Mouse (Mus musculus) limb, embryonic 14.5 days (tissue): Measurements from ENCODE around the gene Fam163b. TPM values are rescaled to one million over a fixed set of nuclear protein-coding genes. Genes with fewer than 3 reads are reported as not detected.

Source experiments
- ATAC-seq: fragments of 200-750 bp; cut with Nextera tagmentation; 2 replicates; pipeline ENCODE4 v1.8.0; 2017; ENCODE audit warnings: low read depth, moderate number of reproducible peaks, moderate TSS enrichment; ENCODE audit not compliant: low FRiP score
- DNase-seq: peaks from one replicate; pipeline ENCODE4 v3.0.0-alpha.2; 2015; ENCODE audit warnings: low spot score
- H3K27ac ChIP-seq: fragments of 300-500 bp; sonication (generic); replicated peaks from 2 replicates; pipeline ENCODE4 v1.5.1; 2014; ENCODE audit warnings: low read depth, mild to moderate bottlenecking, low read length, moderate library complexity, mixed read lengths
- H3K27me3 ChIP-seq: fragments of 300-500 bp; sonication (generic); 2 replicates; pipeline ENCODE4 v1.6.1; 2014; ENCODE audit warnings: low read length, mixed read lengths; ENCODE audit not compliant: control insufficient read depth, insufficient read depth
- H3K36me3 ChIP-seq: fragments of 300-500 bp; sonication (generic); 2 replicates; pipeline ENCODE4 v1.6.1; 2014; ENCODE audit warnings: mild to moderate bottlenecking, low read length, moderate library complexity, mixed read lengths; ENCODE audit not compliant: control insufficient read depth, insufficient read depth
- H3K4me1 ChIP-seq: fragments of 300-500 bp; sonication (generic); 2 replicates; pipeline ENCODE4 v1.6.1; 2014; ENCODE audit warnings: antibody characterized with exemption, low read length, mixed read lengths; ENCODE audit not compliant: control insufficient read depth, insufficient read depth
- H3K4me2 ChIP-seq: fragments of 300-500 bp; sonication (generic); replicated peaks from 2 replicates; pipeline ENCODE4 v1.6.1; 2014; ENCODE audit warnings: low read depth, mild to moderate bottlenecking, low read length, moderate library complexity; ENCODE audit not compliant: severe bottlenecking
- H3K4me3 ChIP-seq: fragments of 300-500 bp; sonication (generic); replicated peaks from 2 replicates; pipeline ENCODE4 v1.5.1; 2014; ENCODE audit warnings: low read length
- H3K9ac ChIP-seq: fragments of 300-500 bp; sonication (generic); 2 replicates; pipeline ENCODE4 v1.6.1; 2014; ENCODE audit warnings: mild to moderate bottlenecking, low read depth, low read length, moderate library complexity; ENCODE audit not compliant: severe bottlenecking
- H3K9me3 ChIP-seq: fragments of 300-500 bp; sonication (generic); 2 replicates; pipeline ENCODE4 v1.6.1; 2016; ENCODE audit warnings: low read length; ENCODE audit not compliant: control insufficient read depth
- POLR2A ChIP-seq: fragments of 200-500 bp; IDR thresholded peaks from 2 replicates; pipeline ENCODE4 v1.8.0; 2012; ENCODE audit warnings: inconsistent platforms, mild to moderate bottlenecking, moderate library complexity, borderline replicate concordance; ENCODE audit not compliant: insufficient read depth, insufficient read length; ENCODE audit errors: extremely low read depth
- WGBS: fragments of 180-500 bp; shearing (Covaris S2); extraction: QIAGEN DNeasy Blood & Tissue Kit; methylation state at CpG from one replicate; pipeline ENCODE4 v1.1.7; 2014; 5-methylcytosine and 5-hydroxymethylcytosine counted together
- polyA plus RNA-seq, 2 experiments: library from polyadenylated mRNA; depleted of rRNA in 1 of 2; stranded (reverse) in 1 of 2; unstranded in 1 of 2; fragments of >200 nt; fragmentation: Nextera tagmentation in 1 of 2; extraction: Ambion mirVana in 1 of 2; gene quantifications; 2 replicates each; pipeline versions ENCODE4 v1.2.1 to v1.2.3; 2012 to 2014

Fam163b gene
- polyA plus RNA-seq, 2 experiments: 0.30 to 0.68 TPM

DNA sequence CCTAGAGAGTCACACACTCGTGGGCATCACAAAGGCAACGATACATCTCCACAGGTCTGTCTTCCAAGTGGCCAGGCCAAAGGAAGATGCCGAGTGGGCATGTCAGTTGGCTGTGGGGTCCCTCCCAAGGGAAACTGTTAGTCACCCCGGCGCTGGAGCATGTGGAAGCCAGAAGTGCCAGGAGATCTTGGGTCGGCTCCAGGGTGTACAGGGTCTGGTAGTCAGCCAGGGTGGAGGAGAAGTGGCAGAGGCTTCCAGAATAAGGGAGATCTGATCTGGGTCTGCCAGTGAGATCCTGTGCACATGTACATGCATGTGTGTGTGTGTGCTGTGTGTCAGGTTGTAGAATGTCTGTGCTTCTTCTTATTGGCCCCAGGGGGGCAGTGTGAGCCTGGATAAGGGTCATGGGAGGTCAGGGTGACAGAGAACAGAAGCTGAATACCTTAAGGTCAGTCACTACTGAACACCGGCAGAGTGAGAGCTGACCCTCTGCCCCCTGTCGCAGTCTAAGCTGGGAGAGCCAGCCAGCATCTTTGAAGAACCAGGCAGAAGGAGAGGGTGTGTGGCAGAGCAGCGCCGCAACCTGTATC, 64.5 kb downstream of the Fam163b start:
- no peak overlapping the region for H3K4me3 ChIP-seq
- H3K36me3 ChIP-seq: no peaks in the 10 kb centered on the region
- DNase-seq: no peak
- WGBS: 63% methylated on average over 10 of the region's 10 CpGs
- TF ChIP-seq POLR2A: no peak
- H3K27ac ChIP-seq: no peak overlapping the region
- no peak for ATAC-seq
- H3K27me3 ChIP-seq: no peaks in the 10 kb centered on the region
- no peaks in the 10 kb centered on the region for H3K9me3 ChIP-seq
- H3K4me1 ChIP-seq: peaks cover 57% of the 10 kb centered on the region
- H3K4me2 ChIP-seq: no peak overlapping the region
- H3K9ac ChIP-seq: no peak overlapping the region

DNA sequence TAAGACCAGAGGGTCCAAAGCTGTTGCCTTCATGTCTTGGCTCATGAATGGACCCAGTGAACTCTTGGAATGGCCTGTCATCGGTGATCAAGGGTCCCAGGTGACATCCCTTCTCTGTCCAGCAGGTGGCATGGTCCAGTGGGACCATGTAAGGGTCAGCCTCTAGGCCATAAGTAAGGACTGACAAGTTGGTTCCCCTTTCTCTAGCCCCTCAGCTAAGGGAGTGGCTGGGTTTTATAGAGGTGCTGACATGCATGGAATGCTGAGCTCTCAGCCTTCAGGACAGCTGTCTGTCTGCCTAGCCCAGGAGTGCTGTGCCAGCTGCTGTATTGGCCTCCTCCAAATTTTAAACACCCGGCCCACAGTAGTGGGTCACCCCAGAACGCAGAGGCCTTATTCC, 66.8 kb downstream of the Fam163b start:
- 34% methylated on average over 3 of the region's 3 CpGs for WGBS
- Histone ChIP-seq H3K9ac (no peak overlapping the region), H3K4me1 (peaks cover 76% of the 10 kb centered on the region), H3K36me3 (no peaks in the 10 kb centered on the region), H3K4me3 (no peak overlapping the region), H3K27ac (no peak overlapping the region), H3K9me3 (no peaks in the 10 kb centered on the region), H3K27me3 (no peaks in the 10 kb centered on the region), H3K4me2 (no peak overlapping the region)
- TF ChIP-seq POLR2A: no peak
- no peak for DNase-seq
- ATAC-seq: peak; percentile 20

DNA sequence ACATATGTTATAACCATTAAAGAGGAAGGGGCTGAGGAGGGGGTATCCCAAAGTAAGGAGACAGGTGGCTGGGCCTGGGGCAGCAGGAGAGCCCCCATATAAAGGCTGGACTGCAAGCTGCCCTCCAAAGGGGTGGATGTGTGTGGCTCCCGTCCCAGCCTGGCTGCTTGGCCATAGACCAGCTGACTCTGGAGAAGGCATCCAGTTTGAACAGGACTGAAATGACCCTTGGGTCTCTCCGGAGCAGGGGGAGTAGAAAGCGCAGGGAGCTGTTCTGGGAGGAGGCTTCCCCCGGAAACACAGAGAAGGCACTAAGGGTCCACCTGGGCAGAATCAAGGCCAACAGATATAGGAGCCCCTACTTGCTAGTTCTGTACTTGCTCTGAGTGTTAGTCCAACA, 67.5 kb downstream of the Fam163b start:
- Histone ChIP-seq H3K4me2 (no peak overlapping the region), H3K9ac (no peak overlapping the region), H3K4me1 (peaks cover 70% of the 10 kb centered on the region), H3K27ac (0 out of 2 replicates have a peak overlapping the region, but pooled peaks have one; percentile 41), H3K27me3 (no peaks in the 10 kb centered on the region), H3K4me3 (no peak overlapping the region), H3K36me3 (no peaks in the 10 kb centered on the region), H3K9me3 (no peaks in the 10 kb centered on the region)
- no peak for TF ChIP-seq POLR2A
- DNase-seq: no peak
- 52% methylated on average over 4 of the region's 4 CpGs for WGBS
- ATAC-seq: no peak

DNA sequence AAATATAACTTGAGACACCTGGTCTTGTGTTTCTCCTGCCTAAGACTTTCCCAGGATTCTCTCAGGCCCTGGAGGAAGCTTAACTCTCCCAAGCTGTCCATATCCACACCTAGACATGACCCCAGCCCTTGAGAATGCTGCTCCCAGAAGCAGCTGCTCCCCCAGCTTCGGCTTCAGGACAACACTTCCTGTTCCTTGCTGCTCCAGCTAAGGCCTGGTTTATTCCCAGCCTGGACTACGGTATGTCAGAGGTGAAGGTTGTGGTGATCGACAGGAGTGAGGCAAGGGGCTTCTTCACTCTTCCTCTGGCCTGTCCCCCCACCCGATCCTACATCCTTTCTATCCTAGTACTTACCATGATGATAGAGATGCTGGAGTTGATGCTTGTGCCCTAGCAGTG, 68.9 kb downstream of the Fam163b start:
- Histone ChIP-seq H3K36me3 (no peaks in the 10 kb centered on the region), H3K27me3 (no peaks in the 10 kb centered on the region), H3K4me3 (no peak overlapping the region), H3K9ac (no peak overlapping the region), H3K9me3 (no peaks in the 10 kb centered on the region), H3K4me1 (peaks cover 56% of the 10 kb centered on the region), H3K4me2 (no peak overlapping the region), H3K27ac (peak overlapping the region; percentile 62)
- no peak for DNase-seq
- no peak for TF ChIP-seq POLR2A
- WGBS: 58% methylated on average over 4 of the region's 4 CpGs
- no peak for ATAC-seq

DNA sequence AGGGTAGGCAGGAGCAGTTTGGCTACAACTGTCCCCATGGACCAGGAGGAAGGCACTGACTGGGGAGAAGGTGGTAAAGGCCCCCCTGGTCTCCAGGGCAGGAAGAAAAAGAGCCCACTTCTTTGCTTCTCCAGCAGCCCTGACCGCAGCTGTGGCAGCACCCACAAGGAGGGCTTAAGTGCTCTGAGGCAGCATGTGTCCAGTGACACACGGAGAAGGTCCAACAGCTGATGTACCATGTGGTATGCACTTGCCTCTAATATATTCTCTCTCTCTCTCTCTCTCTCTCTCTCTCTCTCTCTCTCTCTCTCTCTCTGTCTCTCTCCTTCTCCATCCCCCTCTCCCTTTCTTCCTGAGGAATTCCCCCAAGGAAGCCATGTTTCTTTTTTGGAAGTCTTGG, 70.3 kb downstream of the Fam163b start, which contains the start of gene Mymk:
Gene Mymk, minus strand, starts transcription at position 202 of the 400 bp plus-strand sequence.
- H3K27me3 ChIP-seq: no peaks in the 10 kb centered on the region
- H3K4me1 ChIP-seq: peaks cover 47% of the 10 kb centered on the region
- TF ChIP-seq POLR2A: no peak
- DNase-seq (no peak), ATAC-seq (no peak)
- H3K36me3 ChIP-seq: no peaks in the 10 kb centered on the region
- H3K9ac ChIP-seq: no peak within 1 kb of the TSS
- peak within 1 kb of the TSS; percentile 63 for H3K27ac ChIP-seq
- 69% methylated on average over 2 of the region's 2 CpGs for WGBS
- no peak within 1 kb of the TSS for H3K4me2 ChIP-seq
- H3K4me3 ChIP-seq: peak within 1 kb of the TSS; percentile 4; the same call in 1 of the 2 replicates
- no peaks in the 10 kb centered on the region for H3K9me3 ChIP-seq
